Comparison of ENCODE assay signal across 7 mouse cellular contexts in genomic region chrX:70385276-70385961, GRCm38 (mm10). TPM values are rescaled to one million over a fixed set of nuclear protein-coding genes. Genes with fewer than 3 reads are reported as not detected.
DNase-seq lines count a peak whose midpoint lies in the region; ATAC-seq lines count a peak whose summit lies in the region.

Gene 1110012L19Rik (plus strand): TSS chrX:70385877.

- peak within 1 kb of the TSS; percentile 51 for H3K4me3 ChIP-seq in embryonic facial prominence, embryonic 11.5 days (ENCODE audit: low read depth, low read length)
- peak within 1 kb of the TSS; percentile 63 for H3K4me3 ChIP-seq in limb, embryonic 10.5 days
- peak within 1 kb of the TSS; percentile 53 for H3K4me3 ChIP-seq in midbrain, embryonic 13.5 days (replicated peaks)

- no peak within 1 kb of the TSS for H3K27ac ChIP-seq in embryonic facial prominence, embryonic 11.5 days (replicated peaks; ENCODE audit: low read depth, low read length)
- H3K27ac ChIP-seq in limb, embryonic 10.5 days = peak within 1 kb of the TSS; percentile 85
- peak within 1 kb of the TSS; percentile 70 for H3K27ac ChIP-seq in midbrain, embryonic 13.5 days

- whole genome bisulfite sequencing in embryonic facial prominence, embryonic 11.5 days = 16% methylated on average over 22 of the region's 22 CpGs
- WGBS in limb, embryonic 10.5 days = 8% methylated on average over 22 of the region's 22 CpGs
- 25% methylated on average over 22 of the region's 22 CpGs for WGBS in midbrain, embryonic 13.5 days

- ATAC-seq in embryonic facial prominence, embryonic 11.5 days (replicated peaks; ENCODE audit: insufficient number of reproducible peaks, low FRiP score, low TSS enrichment, low read depth) = peak; percentile 94
- peak; percentile 98 for ATAC-seq in granulocyte monocyte progenitor cell, adult 5-6 weeks (replicated peaks; ENCODE audit: poor library complexity, severe bottlenecking)
- peak; percentile 95 for ATAC-seq in midbrain, embryonic 13.5 days

- no peaks in the 10 kb centered on the region for H3K36me3 ChIP-seq in embryonic facial prominence, embryonic 11.5 days (replicated peaks; ENCODE audit: control insufficient read depth, insufficient read depth, low read depth, low read length)
- peaks cover 15% of the 10 kb centered on the region for H3K36me3 ChIP-seq in limb, embryonic 10.5 days
- no peaks in the 10 kb centered on the region for H3K36me3 ChIP-seq in midbrain, embryonic 13.5 days

- DNase-seq in adrenal gland, postnatal 14 days = peak; percentile 78
- DNase-seq in embryonic facial prominence, embryonic 11.5 days (ENCODE audit: low spot score) = peak; percentile 85
- peak; percentile 88 for DNase-seq in kidney, adult 11 months
- peak; percentile 56 for DNase-seq in limb, embryonic 10.5 days (ENCODE audit: low spot score)
- peak; percentile 48 to 59 for DNase-seq in spleen, adult 18-20 months

- no peaks in the 10 kb centered on the region for H3K4me1 ChIP-seq in embryonic facial prominence, embryonic 11.5 days (ENCODE audit: control insufficient read depth, insufficient read depth, low read length)
- no peaks in the 10 kb centered on the region for H3K4me1 ChIP-seq in limb, embryonic 10.5 days
- peaks cover 9% of the 10 kb centered on the region for H3K4me1 ChIP-seq in midbrain, embryonic 13.5 days (replicated peaks)

- H3K9me3 ChIP-seq in embryonic facial prominence, embryonic 11.5 days (replicated peaks; ENCODE audit: control insufficient read depth, low read length) = no peaks in the 10 kb centered on the region
- no peaks in the 10 kb centered on the region for H3K9me3 ChIP-seq in limb, embryonic 10.5 days (replicated peaks)
- H3K9me3 ChIP-seq in midbrain, embryonic 13.5 days = no peaks in the 10 kb centered on the region

- H3K9ac ChIP-seq in embryonic facial prominence, embryonic 11.5 days (replicated peaks; ENCODE audit: low read length) = peak within 1 kb of the TSS; percentile 65
- H3K9ac ChIP-seq in midbrain, embryonic 13.5 days (replicated peaks) = peak within 1 kb of the TSS; percentile 64

- H3K4me2 ChIP-seq in embryonic facial prominence, embryonic 11.5 days (ENCODE audit: low read depth, low read length) = peak within 1 kb of the TSS; percentile 42
- peak within 1 kb of the TSS; percentile 56 for H3K4me2 ChIP-seq in midbrain, embryonic 13.5 days (replicated peaks)

- no peaks in the 10 kb centered on the region for H3K27me3 ChIP-seq in embryonic facial prominence, embryonic 11.5 days (ENCODE audit: control insufficient read depth, insufficient read depth, low read length)
- 0 out of 2 replicates have a peak, but pooled peaks cover 3% of the 10 kb centered on the region for H3K27me3 ChIP-seq in limb, embryonic 10.5 days (ENCODE audit: low read depth, poor library complexity, severe bottlenecking)
- no peaks in the 10 kb centered on the region for H3K27me3 ChIP-seq in midbrain, embryonic 13.5 days

RNA-seq across cellular contexts. Expression of gene 1110012L19Rik, which starts in this region (rescaled TPM):
- total RNA-seq in adrenal gland, postnatal 14 days (2021) = 21.0 and 22.5 TPM in 2 replicates
- polyA plus RNA-seq in embryonic facial prominence, embryonic 11.5 days (2014; fragmentation: Nextera tagmentation; extraction: Ambion mirVana) = 30.9 and 31.7 TPM in 2 replicates
- 6.8 and 14.3 TPM in 2 replicates for total RNA-seq in granulocyte monocyte progenitor cell, adult 5-6 weeks (2014; fragmentation: Nextera tagmentation)
- total RNA-seq in granulocyte monocyte progenitor cell, adult 5-6 weeks (2017) = 31.2 and 32.8 TPM in 2 replicates
- polyA plus RNA-seq in limb, embryonic 10.5 days (2016; fragmentation: Nextera tagmentation; extraction: Ambion mirVana) = 24.4 and 27.5 TPM in 2 replicates
- polyA plus RNA-seq in midbrain, embryonic 13.5 days (2015; fragmentation: Nextera tagmentation; extraction: Ambion mirVana) = 33.9 and 36.2 TPM in 2 replicates
